Mouse (Mus musculus) CD8-positive naive resting alpha-beta T cell, adult 2 months (primary cell): Measurements from ENCODE around the gene Tnfrsf14.

Experiments
- DNase-seq, 2 experiments: peaks; one replicate each; pipeline ENCODE4 v3.0.0; 2022; ENCODE audit warnings: low read depth in 2 of 2, low spot score in 2 of 2

Gene Tnfrsf14

GRCm38 (mm10) chr4:154916662-154917061, 11.7 kb downstream of the Tnfrsf14 start:
- no peak for DNase-seq

GRCm38 (mm10) chr4:154915286-154915685, 13.1 kb downstream of the Tnfrsf14 start:
- no peak for DNase-seq

- no peak for DNase-seq
Observed at GRCm38 (mm10) chr4:154914707-154915106, 13.7 kb downstream of the Tnfrsf14 start.

GRCm38 (mm10) chr4:154914252-154914651, 14.1 kb downstream of the Tnfrsf14 start:
- no peak for DNase-seq

GRCm38 (mm10) chr4:154913845-154914244, 14.5 kb downstream of the Tnfrsf14 start:
- no peak for DNase-seq

GRCm38 (mm10) chr4:154911644-154912043, 16.7 kb downstream of the Tnfrsf14 start:
- DNase-seq = no peak

- DNase-seq = no peak
Observed at GRCm38 (mm10) chr4:154910606-154911522, 17.5 kb downstream of the Tnfrsf14 start.

- DNase-seq = no peak
Observed at GRCm38 (mm10) chr4:154908490-154908889, 19.9 kb downstream of the Tnfrsf14 start.

- peak; percentile 55 to 70 for DNase-seq
Observed at GRCm38 (mm10) chr4:154907833-154908232, 20.5 kb downstream of the Tnfrsf14 start.

- peak; percentile 76 to 81 for DNase-seq
Observed at GRCm38 (mm10) chr4:154904185-154905071, 23.9 kb downstream of the Tnfrsf14 start.

GRCm38 (mm10) chr4:154902371-154902770, 26.0 kb downstream of the Tnfrsf14 start:
- DNase-seq = no peak

- peak; percentile 36 to 63 for DNase-seq
Observed at GRCm38 (mm10) chr4:154898506-154899446, 29.6 kb downstream of the Tnfrsf14 start, which contains the start of gene Fam213b. Gene Fam213b, minus strand, starts transcription at chr4:154899135.

- DNase-seq = no peak
Observed at GRCm38 (mm10) chr4:154897676-154898465, 30.5 kb downstream of the Tnfrsf14 start.

- DNase-seq = no peak
Observed at GRCm38 (mm10) chr4:154895549-154895948, 32.8 kb downstream of the Tnfrsf14 start.

- DNase-seq = no peak
Observed at GRCm38 (mm10) chr4:154890887-154891286, 37.5 kb downstream of the Tnfrsf14 start.

GRCm38 (mm10) chr4:154887593-154888250, 40.6 kb downstream of the Tnfrsf14 start:
- no peak for DNase-seq

GRCm38 (mm10) chr4:154886876-154887592, 41.3 kb downstream of the Tnfrsf14 start:
- DNase-seq = no peak

GRCm38 (mm10) chr4:154885416-154885815, 42.9 kb downstream of the Tnfrsf14 start:
- no peak for DNase-seq
